Mouse (Mus musculus) kidney, embryonic 16.5 days (tissue): ENCODE results near the gene Prickle2. TPM values are rescaled to one million over a fixed set of nuclear protein-coding genes. Genes with fewer than 3 reads are reported as not detected.

Source experiments
- ATAC-seq: fragments of 200-750 bp; cut with Nextera tagmentation; 2 replicates; pipeline ENCODE4 v1.8.0; 2017; ENCODE audit warnings: moderate TSS enrichment; ENCODE audit not compliant: low FRiP score, low TSS enrichment
- H3K27ac ChIP-seq: fragments of 300-500 bp; sonication (generic); 2 replicates; pipeline ENCODE4 v1.5.1; 2014; ENCODE audit warnings: low read length
- H3K27me3 ChIP-seq: fragments of 300-500 bp; sonication (generic); 2 replicates; pipeline ENCODE4 v1.6.1; 2014; ENCODE audit warnings: low read length, control low read depth, mixed read lengths; ENCODE audit not compliant: insufficient read depth
- H3K36me3 ChIP-seq: fragments of 300-500 bp; sonication (generic); 2 replicates; pipeline ENCODE4 v1.6.1; 2014; ENCODE audit warnings: low read length, control low read depth, mixed read lengths; ENCODE audit not compliant: insufficient read depth
- H3K4me1 ChIP-seq: fragments of 300-500 bp; sonication (generic); 2 replicates; pipeline ENCODE4 v1.6.1; 2014; ENCODE audit warnings: low read length, control low read depth, mixed read lengths; ENCODE audit not compliant: insufficient read depth
- H3K4me2 ChIP-seq: fragments of 300-500 bp; sonication (generic); replicated peaks from 2 replicates; pipeline ENCODE4 v1.6.1; 2014; ENCODE audit warnings: low read depth, low read length
- H3K4me3 ChIP-seq: fragments of 300-500 bp; sonication (generic); 2 replicates; pipeline ENCODE4 v1.5.1; 2014; ENCODE audit warnings: mild to moderate bottlenecking, low read length
- H3K9ac ChIP-seq: fragments of 300-500 bp; sonication (generic); replicated peaks from 2 replicates; pipeline ENCODE4 v1.6.1; 2014; ENCODE audit warnings: low read length
- H3K9me3 ChIP-seq: fragments of 300-500 bp; sonication (generic); 2 replicates; pipeline ENCODE4 v1.6.1; 2016; ENCODE audit warnings: low read length, control low read depth
- WGBS: fragments of 180-500 bp; shearing (Covaris S2); extraction: QIAGEN DNeasy Blood & Tissue Kit; methylation state at CpG from one replicate; pipeline ENCODE4 v1.1.7; 2014; 5-methylcytosine and 5-hydroxymethylcytosine counted together
- polyA plus RNA-seq: library from polyadenylated mRNA; unstranded; fragments of >200 nt; fragmentation: Nextera tagmentation; extraction: Ambion mirVana; gene quantifications from 2 replicates; pipeline ENCODE4 v1.2.1, GENCODE M21; 2015

Prickle2 gene
- polyA plus RNA-seq, 1 experiment from 2014 or later = 6.5 TPM

GRCm38 (mm10) chr6:92674394-92674925 lies 31.5 kb downstream of the Prickle2 start:
- no peak overlapping the region for H3K27ac ChIP-seq
- H3K9ac ChIP-seq = no peak overlapping the region
- H3K9me3 ChIP-seq = no peaks in the 10 kb centered on the region
- WGBS = 41% methylated on average over 8 of the region's 8 CpGs
- ATAC-seq = no peak
- H3K4me2 ChIP-seq = no peak overlapping the region
- H3K27me3 ChIP-seq = no peaks in the 10 kb centered on the region
- no peaks in the 10 kb centered on the region for H3K4me1 ChIP-seq
- H3K36me3 ChIP-seq = no peaks in the 10 kb centered on the region
- H3K4me3 ChIP-seq = no peak overlapping the region

- 86% methylated on average over 5 of the region's 5 CpGs for WGBS
- no peaks in the 10 kb centered on the region for H3K36me3 ChIP-seq
- H3K9me3 ChIP-seq = no peaks in the 10 kb centered on the region
- no peak for ATAC-seq
- H3K27ac ChIP-seq = no peak overlapping the region
- H3K4me2 ChIP-seq = no peak overlapping the region
- H3K27me3 ChIP-seq = no peaks in the 10 kb centered on the region
- H3K4me1 ChIP-seq = peaks cover 9% of the 10 kb centered on the region
- H3K4me3 ChIP-seq = no peak overlapping the region
- no peak overlapping the region for H3K9ac ChIP-seq
Measured at GRCm38 (mm10) chr6:92670518-92671147, 35.3 kb downstream of the Prickle2 start.

GRCm38 (mm10) chr6:92669623-92670022 lies 36.3 kb downstream of the Prickle2 start:
- Histone ChIP-seq H3K36me3 (no peaks in the 10 kb centered on the region), H3K4me2 (no peak overlapping the region), H3K4me1 (peaks cover 15% of the 10 kb centered on the region), H3K27ac (no peak overlapping the region), H3K27me3 (no peaks in the 10 kb centered on the region), H3K9me3 (no peaks in the 10 kb centered on the region), H3K9ac (no peak overlapping the region), H3K4me3 (no peak overlapping the region)
- ATAC-seq = no peak
- 91% methylated on average over 3 of the region's 3 CpGs for WGBS

GRCm38 (mm10) chr6:92667544-92667943 lies 38.4 kb downstream of the Prickle2 start:
- peaks cover 15% of the 10 kb centered on the region for H3K4me1 ChIP-seq
- WGBS = 74% methylated on average over 3 of the region's 3 CpGs
- H3K4me3 ChIP-seq = no peak overlapping the region
- no peak overlapping the region for H3K9ac ChIP-seq
- H3K4me2 ChIP-seq = no peak overlapping the region
- H3K9me3 ChIP-seq = no peaks in the 10 kb centered on the region
- no peaks in the 10 kb centered on the region for H3K36me3 ChIP-seq
- no peaks in the 10 kb centered on the region for H3K27me3 ChIP-seq
- H3K27ac ChIP-seq = no peak overlapping the region
- no peak for ATAC-seq

- Histone ChIP-seq H3K4me2 (no peak overlapping the region), H3K9me3 (no peaks in the 10 kb centered on the region), H3K27me3 (no peaks in the 10 kb centered on the region), H3K9ac (no peak overlapping the region), H3K27ac (no peak overlapping the region), H3K4me3 (no peak overlapping the region), H3K36me3 (no peaks in the 10 kb centered on the region), H3K4me1 (peaks cover 15% of the 10 kb centered on the region)
- no peak for ATAC-seq
- 6% methylated on average over 1 of the region's 1 CpGs for WGBS
Measured at GRCm38 (mm10) chr6:92665530-92665989, 40.4 kb downstream of the Prickle2 start.

GRCm38 (mm10) chr6:92663885-92664284 lies 42.1 kb downstream of the Prickle2 start:
- Histone ChIP-seq H3K27ac (no peak overlapping the region), H3K27me3 (no peaks in the 10 kb centered on the region), H3K4me2 (no peak overlapping the region), H3K36me3 (no peaks in the 10 kb centered on the region), H3K9me3 (no peaks in the 10 kb centered on the region), H3K4me3 (no peak overlapping the region), H3K4me1 (peaks cover 12% of the 10 kb centered on the region), H3K9ac (no peak overlapping the region)
- 86% methylated on average over 3 of the region's 3 CpGs for WGBS
- no peak for ATAC-seq

- no peak for ATAC-seq
- H3K4me3 ChIP-seq = no peak overlapping the region
- no peaks in the 10 kb centered on the region for H3K36me3 ChIP-seq
- peaks cover 10% of the 10 kb centered on the region; the same call in 1 of the 2 replicates for H3K4me1 ChIP-seq
- no peak overlapping the region for H3K4me2 ChIP-seq
- no peak overlapping the region for H3K9ac ChIP-seq
- H3K27me3 ChIP-seq = no peaks in the 10 kb centered on the region
- no peaks in the 10 kb centered on the region for H3K9me3 ChIP-seq
- WGBS = 61% methylated on average over 4 of the region's 4 CpGs
- no peak overlapping the region for H3K27ac ChIP-seq
Measured at GRCm38 (mm10) chr6:92663433-92663832, 42.5 kb downstream of the Prickle2 start.

- no peak for ATAC-seq
- Histone ChIP-seq H3K36me3 (no peaks in the 10 kb centered on the region), H3K27me3 (no peaks in the 10 kb centered on the region), H3K9me3 (no peaks in the 10 kb centered on the region), H3K9ac (no peak overlapping the region), H3K27ac (no peak overlapping the region), H3K4me2 (no peak overlapping the region), H3K4me3 (no peak overlapping the region), H3K4me1 (no peaks in the 10 kb centered on the region)
- WGBS = 69% methylated on average over 1 of the region's 1 CpGs
Measured at GRCm38 (mm10) chr6:92649063-92649462, 56.9 kb downstream of the Prickle2 start.

- no peaks in the 10 kb centered on the region for H3K36me3 ChIP-seq
- no peaks in the 10 kb centered on the region for H3K27me3 ChIP-seq
- no peak overlapping the region for H3K4me3 ChIP-seq
- WGBS = 50% methylated on average over 2 of the region's 2 CpGs
- H3K9me3 ChIP-seq = no peaks in the 10 kb centered on the region
- H3K4me1 ChIP-seq = no peaks in the 10 kb centered on the region
- ATAC-seq = no peak
- H3K9ac ChIP-seq = no peak overlapping the region
- H3K4me2 ChIP-seq = no peak overlapping the region
- H3K27ac ChIP-seq = no peak overlapping the region
Measured at GRCm38 (mm10) chr6:92648571-92648970, 57.4 kb downstream of the Prickle2 start.

- no peaks in the 10 kb centered on the region for H3K36me3 ChIP-seq
Measured at GRCm38 (mm10) chr6:92642929-92643328, 63.0 kb downstream of the Prickle2 start.

More at GRCm38 (mm10) chr6:92642929-92643328, 63.0 kb downstream of the Prickle2 start:
- WGBS = 85% methylated on average over 1 of the region's 1 CpGs
- no peak overlapping the region for H3K27ac ChIP-seq
- no peak for ATAC-seq
- H3K9me3 ChIP-seq = no peaks in the 10 kb centered on the region
- no peak overlapping the region for H3K4me2 ChIP-seq
- no peaks in the 10 kb centered on the region for H3K27me3 ChIP-seq
- H3K4me1 ChIP-seq = no peaks in the 10 kb centered on the region
- no peak overlapping the region for H3K9ac ChIP-seq
- no peak overlapping the region for H3K4me3 ChIP-seq
